Mouse (Mus musculus) hematopoietic stem cell, adult 5-6 weeks (primary cell): ENCODE measurements around the gene Gm21679. TPM values are rescaled to one million over a fixed set of nuclear protein-coding genes. Genes with fewer than 3 reads are reported as not detected.
"Not testable (repeated sequence)": the region's sequence is repeated elsewhere in the genome, so short reads cannot be mapped to it uniquely, and the experiment has no call there.

Source experiments
- ATAC-seq, 2 experiments: fragments of 125-278 bp in 1 of 2; replicated peaks in 1 of 2; 2 replicates each; pipeline ENCODE4 v1.8.0; 2016 to 2017; ENCODE audit warnings: inconsistent platforms in 2 of 2, mild to moderate bottlenecking in 2 of 2, moderate number of reproducible peaks in 2 of 2, low read depth in 1 of 2, moderate TSS enrichment in 1 of 2; ENCODE audit not compliant: low FRiP score in 2 of 2, poor library complexity in 2 of 2, severe bottlenecking in 2 of 2, insufficient read depth in 1 of 2, low TSS enrichment in 1 of 2
- total RNA-seq: library from RNA; stranded (forward); fragments of 172-1452, 232-1000 nt; gene quantifications from 2 replicates; pipeline ENCODE4 v1.2.3, GENCODE M21; 2017

Gene Gm21679
- total RNA-seq = not detected in 2 replicates

DNA sequence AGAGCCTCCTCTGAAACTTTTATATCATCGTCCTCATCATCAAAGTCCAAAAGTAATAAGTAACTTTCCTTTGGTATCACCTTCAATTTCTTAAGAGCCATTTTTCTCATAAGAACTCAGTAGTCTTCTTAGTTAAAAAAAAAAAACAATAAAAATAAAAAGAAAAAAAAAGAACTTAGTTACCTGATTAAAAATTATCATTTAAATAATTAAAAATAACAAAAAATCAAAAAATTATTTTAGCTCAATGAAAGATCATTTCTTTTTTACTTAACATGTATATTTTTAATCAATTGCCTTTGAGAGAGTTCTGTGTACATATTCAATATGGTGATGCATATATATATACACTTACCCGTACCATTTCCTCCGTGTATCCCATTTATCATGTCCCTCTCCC is at the start of gene Gm21679:
TSS of gene Gm21679 (minus strand) at position 101 of the 400 bp plus-strand sequence.
- ATAC-seq = not testable (repeated sequence)
